Mouse (Mus musculus) stomach, postnatal 0 days (tissue): ENCODE data around the gene Klk11.

ENCODE experiments used
- CTCF ChIP-seq: IDR thresholded peaks from 2 replicates; pipeline ENCODE4 v1.5.1; 2016; ENCODE audit warnings: antibody characterized with exemption, low read depth, mild to moderate bottlenecking, moderate library complexity
- EP300 ChIP-seq: optimal IDR thresholded peaks from 2 replicates; pipeline ENCODE3; 2016; ENCODE audit warnings: antibody characterized with exemption

DNA sequence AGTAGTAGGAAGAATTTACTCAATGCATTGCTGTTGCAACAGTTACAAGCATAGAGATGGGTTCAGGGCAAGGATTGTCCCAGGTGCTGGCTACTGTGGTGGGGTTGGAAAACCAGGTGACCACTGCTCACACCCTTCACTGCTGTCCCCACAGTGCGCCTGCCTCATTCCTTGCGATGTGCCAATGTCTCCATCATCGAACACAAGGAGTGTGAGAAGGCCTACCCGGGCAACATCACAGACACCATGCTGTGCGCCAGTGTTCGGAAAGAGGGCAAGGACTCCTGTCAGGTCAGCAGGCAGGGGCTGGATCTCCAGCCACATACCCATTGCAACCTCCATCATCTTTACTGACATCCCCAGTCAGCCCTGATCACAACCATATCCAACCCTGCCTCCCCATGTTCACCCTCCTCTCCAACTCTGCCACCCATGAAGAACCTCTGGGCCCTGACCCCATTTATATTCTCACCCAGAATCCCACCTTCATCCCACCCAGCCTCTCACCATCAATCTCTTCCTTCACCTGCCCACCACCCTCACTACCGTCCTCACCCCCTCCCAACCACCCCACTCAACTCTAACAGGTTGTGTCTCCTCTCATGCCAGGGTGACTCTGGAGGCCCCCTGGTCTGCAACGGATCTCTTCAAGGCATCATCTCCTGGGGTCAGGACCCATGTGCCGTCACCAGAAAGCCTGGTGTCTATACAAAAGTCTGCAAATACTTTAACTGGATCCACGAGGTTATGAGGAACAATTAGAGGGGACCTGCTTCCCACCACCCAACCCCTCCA, 4.0 kb downstream of the Klk11 start:
- no peak for TF ChIP-seq CTCF
- no peak for TF ChIP-seq EP300
